Mouse (Mus musculus) heart, postnatal 0 days (tissue): ENCODE measurements at regions not wholly inside any gene's neighbourhood (a gene's known extent, or its start where the extent isn't known, plus 50 kb on each side); places are given as distances from the start of the nearest gene placed in this dataset.

Experiments
- ATAC-seq: fragments of 200-750 bp; cut with Nextera tagmentation; 2 replicates; pipeline ENCODE4 v1.8.0; 2017; ENCODE audit warnings: low read depth, moderate number of reproducible peaks, moderate library complexity; ENCODE audit not compliant: insufficient read depth
- DNase-seq: peaks from one replicate; pipeline ENCODE4 v3.0.0-alpha.2; 2016; ENCODE audit warnings: low spot score
- H3K27ac ChIP-seq: fragments of 300-500 bp; sonication (generic); 2 replicates; pipeline ENCODE4 v1.5.1; 2014; ENCODE audit warnings: low read depth, mild to moderate bottlenecking
- H3K27me3 ChIP-seq: fragments of 300-500 bp; sonication (generic); 2 replicates; pipeline ENCODE4 v1.6.1; 2014; ENCODE audit warnings: low read length, mixed read lengths; ENCODE audit not compliant: control insufficient read depth, insufficient read depth
- H3K36me3 ChIP-seq: fragments of 300-500 bp; sonication (generic); replicated peaks from 2 replicates; pipeline ENCODE4 v1.6.1; 2014; ENCODE audit warnings: low read length, mixed read lengths; ENCODE audit not compliant: control insufficient read depth, insufficient read depth
- H3K4me1 ChIP-seq: fragments of 300-500 bp; sonication (generic); 2 replicates; pipeline ENCODE4 v1.6.1; 2014; ENCODE audit warnings: antibody characterized with exemption; ENCODE audit not compliant: control insufficient read depth, insufficient read depth
- H3K4me2 ChIP-seq: fragments of 300-500 bp; sonication (generic); 2 replicates; pipeline ENCODE4 v1.6.1; 2014; ENCODE audit warnings: low read depth, mild to moderate bottlenecking, low read length, moderate library complexity
- H3K4me3 ChIP-seq: fragments of 300-500 bp; sonication (generic); 2 replicates; pipeline ENCODE4 v1.5.1; 2014; ENCODE audit warnings: low read depth, low read length
- H3K9ac ChIP-seq: fragments of 300-500 bp; sonication (generic); replicated peaks from 2 replicates; pipeline ENCODE4 v1.6.1; 2014; ENCODE audit warnings: low read depth, low read length, mixed read lengths
- H3K9me3 ChIP-seq: fragments of 300-500 bp; sonication (generic); replicated peaks from 2 replicates; pipeline ENCODE4 v1.6.1; 2016; ENCODE audit warnings: low read length; ENCODE audit not compliant: control insufficient read depth
- CTCF ChIP-seq: IDR thresholded peaks from 2 replicates; pipeline ENCODE4 v1.5.1; 2016; ENCODE audit warnings: antibody characterized with exemption, control low read depth, low read depth
- EP300 ChIP-seq: IDR thresholded peaks from 2 replicates; pipeline ENCODE4 v1.6.1; 2016; ENCODE audit warnings: antibody characterized with exemption, low read depth
- WGBS: fragments of 180-500 bp; shearing (Covaris S2); extraction: QIAGEN DNeasy Blood & Tissue Kit; methylation state at CpG from one replicate; pipeline ENCODE4 v1.1.7; 2014; 5-methylcytosine and 5-hydroxymethylcytosine counted together

- Histone ChIP-seq H3K9me3 (no peaks in the 10 kb centered on the region), H3K4me1 (no peaks in the 10 kb centered on the region), H3K4me2 (no peak overlapping the region), H3K27ac (no peak overlapping the region), H3K36me3 (no peaks in the 10 kb centered on the region), H3K9ac (no peak overlapping the region), H3K4me3 (no peak overlapping the region), H3K27me3 (no peaks in the 10 kb centered on the region)
- TF ChIP-seq EP300, result no peak
- peak; percentile 34 for TF ChIP-seq CTCF
- ATAC-seq (no peak), DNase-seq (no peak)
These were observed 83.4 kb upstream of the Lrrc4c start for GRCm38 (mm10) chr2:96234613-96235012.

GRCm38 (mm10) chr2:96239246-96239645 lies 78.7 kb upstream of the Lrrc4c start:
- Histone ChIP-seq H3K9ac (no peak overlapping the region), H3K4me1 (no peaks in the 10 kb centered on the region)
- TF ChIP-seq CTCF (no peak), EP300 (no peak)

GRCm38 (mm10) chr2:96240543-96241090 lies 77.4 kb upstream of the Lrrc4c start:
- TF ChIP-seq CTCF (no peak), EP300 (no peak)
- 53% methylated on average over 3 of the region's 3 CpGs for WGBS
- no peak overlapping the region for H3K4me3 ChIP-seq

More at GRCm38 (mm10) chr2:96239246-96239645, 78.7 kb upstream of the Lrrc4c start:
- DNase-seq, result no peak
- no peaks in the 10 kb centered on the region for H3K36me3 ChIP-seq
- H3K9me3 ChIP-seq, result no peaks in the 10 kb centered on the region
- no peak for ATAC-seq
- H3K27me3 ChIP-seq, result no peaks in the 10 kb centered on the region
- H3K27ac ChIP-seq, result no peak overlapping the region
- H3K4me2 ChIP-seq, result no peak overlapping the region
- no peak overlapping the region for H3K4me3 ChIP-seq

GRCm38 (mm10) chr2:96253661-96254060 lies 64.3 kb upstream of the Lrrc4c start:
- Histone ChIP-seq H3K27ac (no peak overlapping the region), H3K9me3 (no peaks in the 10 kb centered on the region; the same call in 1 of the 2 replicates), H3K4me3 (no peak overlapping the region), H3K4me1 (no peaks in the 10 kb centered on the region), H3K36me3 (no peaks in the 10 kb centered on the region), H3K4me2 (no peak overlapping the region), H3K27me3 (no peaks in the 10 kb centered on the region), H3K9ac (no peak overlapping the region)
- ATAC-seq (no peak), DNase-seq (no peak)
- TF ChIP-seq EP300 (no peak), CTCF (no peak)
- 81% methylated on average over 1 of the region's 1 CpGs for WGBS

More at GRCm38 (mm10) chr2:96240543-96241090, 77.4 kb upstream of the Lrrc4c start:
- Histone ChIP-seq H3K36me3 (no peaks in the 10 kb centered on the region), H3K4me1 (no peaks in the 10 kb centered on the region), H3K9ac (no peak overlapping the region), H3K27me3 (no peaks in the 10 kb centered on the region), H3K27ac (no peak overlapping the region), H3K9me3 (no peaks in the 10 kb centered on the region), H3K4me2 (no peak overlapping the region)
- ATAC-seq (no peak), DNase-seq (no peak)

GRCm38 (mm10) chr2:96256491-96256890 lies 61.5 kb upstream of the Lrrc4c start:
- TF ChIP-seq EP300 (no peak), CTCF (no peak)
- no peaks in the 10 kb centered on the region; the same call in 1 of the 2 replicates for H3K9me3 ChIP-seq
- H3K4me2 ChIP-seq, result no peak overlapping the region
- H3K27ac ChIP-seq, result no peak overlapping the region
- H3K27me3 ChIP-seq, result no peaks in the 10 kb centered on the region
- H3K9ac ChIP-seq, result no peak overlapping the region
- DNase-seq (no peak), ATAC-seq (no peak)
- no peak overlapping the region for H3K4me3 ChIP-seq
- 35% methylated on average over 1 of the region's 1 CpGs for WGBS
- no peaks in the 10 kb centered on the region for H3K36me3 ChIP-seq
- H3K4me1 ChIP-seq, result no peaks in the 10 kb centered on the region
